Mouse (Mus musculus): ENCODE measurements around the gene Ybx2. TPM values are rescaled to one million over a fixed set of nuclear protein-coding genes. Genes with fewer than 3 reads are reported as not detected.
A peak's percentile ranks its signal among the peaks of the same experiment; 100 is the strongest.
"Not testable (repeated sequence)": the region's sequence is repeated elsewhere in the genome, so short reads cannot be mapped to it uniquely, and the experiment has no call there.

Gene Ybx2
- polyA plus RNA-seq, 1 experiment from 2014 or later = 5.5 TPM

- DNase-seq (ENCODE audit: low spot score) (peak; percentile 96), ATAC-seq (replicated peaks; ENCODE audit: insufficient number of reproducible peaks, low FRiP score, low TSS enrichment, low read depth) (peak; percentile 53)
- Histone ChIP-seq H3K4me3 (ENCODE audit: low read depth, low read length) (peak overlapping the region; percentile 58), H3K27ac (replicated peaks; ENCODE audit: low read depth, low read length) (peak overlapping the region; percentile 87), H3K27me3 (ENCODE audit: control insufficient read depth, insufficient read depth, low read length) (no peaks in the 10 kb centered on the region), H3K9me3 (replicated peaks; ENCODE audit: control insufficient read depth, low read length) (no peaks in the 10 kb centered on the region), H3K4me2 (ENCODE audit: low read depth, low read length) (peak overlapping the region; percentile 69), H3K9ac (replicated peaks; ENCODE audit: low read length) (peak overlapping the region; percentile 80), H3K4me1 (ENCODE audit: control insufficient read depth, insufficient read depth, low read length) (0 out of 2 replicates have a peak, but pooled peaks cover 3% of the 10 kb centered on the region), H3K36me3 (replicated peaks; ENCODE audit: control insufficient read depth, insufficient read depth, low read depth, low read length) (peaks cover 4% of the 10 kb centered on the region)
- WGBS = 0% methylated on average over 14 of the region's 14 CpGs
Measured at GRCm38 (mm10) chr11:69948763-69949150, 13.2 kb downstream of the Ybx2 start.

DNA sequence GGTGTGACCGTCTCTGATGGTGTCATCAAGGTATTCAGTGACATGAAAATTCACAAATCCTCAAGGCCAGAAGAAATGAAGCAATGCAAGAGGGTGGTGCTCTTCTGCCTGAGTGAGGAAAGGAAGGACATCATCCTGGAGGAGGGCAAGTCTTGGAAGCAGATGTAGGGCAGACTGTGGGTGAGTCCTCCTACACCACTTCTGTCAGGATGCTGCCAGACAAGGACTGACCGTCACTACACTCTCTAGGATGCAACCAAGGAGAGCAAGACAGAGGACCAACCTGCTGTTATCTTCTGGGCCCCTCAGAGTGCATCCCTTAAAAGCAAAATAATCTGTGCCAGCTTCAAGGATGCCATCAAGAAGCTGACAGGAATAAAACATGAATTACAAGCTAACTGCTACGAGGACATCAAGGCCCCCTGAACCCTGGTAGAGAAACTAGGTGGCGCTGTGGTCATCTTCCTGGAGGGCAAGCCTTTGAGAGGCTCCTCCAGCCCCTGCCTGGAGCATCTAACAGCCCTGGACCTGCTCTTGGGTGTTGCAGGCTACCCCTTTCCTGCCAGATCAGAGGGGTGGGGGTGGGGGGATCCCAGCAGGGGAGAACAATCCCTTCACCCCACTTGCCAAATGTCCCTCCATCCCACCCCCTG is 15.3 kb downstream of the Ybx2 start:
- H3K4me3 ChIP-seq (ENCODE audit: low read depth, low read length) = no peak overlapping the region
- no peaks in the 10 kb centered on the region for H3K36me3 ChIP-seq (replicated peaks; ENCODE audit: control insufficient read depth, insufficient read depth, low read depth, low read length)
- 40% methylated on average over 4 of the region's 4 CpGs for WGBS
- no peak overlapping the region for H3K27ac ChIP-seq (replicated peaks; ENCODE audit: low read depth, low read length)
- H3K9ac ChIP-seq (replicated peaks; ENCODE audit: low read length) = no peak overlapping the region
- H3K9me3 ChIP-seq (replicated peaks; ENCODE audit: control insufficient read depth, low read length) = no peaks in the 10 kb centered on the region
- no peak overlapping the region for H3K4me2 ChIP-seq (ENCODE audit: low read depth, low read length)
- H3K27me3 ChIP-seq (ENCODE audit: control insufficient read depth, insufficient read depth, low read length) = no peaks in the 10 kb centered on the region
- ATAC-seq (replicated peaks; ENCODE audit: insufficient number of reproducible peaks, low FRiP score, low TSS enrichment, low read depth) (no peak), DNase-seq (ENCODE audit: low spot score) (no peak)
- H3K4me1 ChIP-seq (ENCODE audit: control insufficient read depth, insufficient read depth, low read length) = 0 out of 2 replicates have a peak, but pooled peaks cover 3% of the 10 kb centered on the region

DNA sequence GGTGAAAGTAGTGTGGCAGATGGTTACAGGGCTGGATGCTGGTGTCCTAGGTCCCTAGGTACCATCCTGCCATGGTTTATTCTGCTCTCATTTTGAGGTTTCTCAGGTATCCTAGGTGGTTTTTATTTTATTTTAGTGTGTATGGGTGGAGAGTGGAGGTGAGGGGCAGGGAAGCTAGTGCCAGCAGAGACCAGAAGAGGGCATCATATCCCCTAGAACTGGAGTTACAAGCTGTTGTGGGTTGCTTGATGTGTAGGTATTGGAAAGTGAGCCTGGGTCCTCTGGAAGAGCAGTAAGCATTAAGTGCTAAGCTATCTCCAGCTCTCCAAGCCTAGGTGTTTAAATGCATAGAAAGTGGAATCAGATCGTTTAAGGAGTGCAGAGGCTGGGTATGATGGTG is 16.7 kb downstream of the Ybx2 start:
- Histone ChIP-seq H3K4me1 (ENCODE audit: control insufficient read depth, insufficient read depth, low read length) (0 out of 2 replicates have a peak, but pooled peaks cover under 1% of the 10 kb centered on the region), H3K9me3 (replicated peaks; ENCODE audit: control insufficient read depth, low read length) (no peaks in the 10 kb centered on the region), H3K4me3 (ENCODE audit: low read depth, low read length) (no peak overlapping the region), H3K27ac (replicated peaks; ENCODE audit: low read depth, low read length) (no peak overlapping the region), H3K9ac (replicated peaks; ENCODE audit: low read length) (no peak overlapping the region), H3K36me3 (replicated peaks; ENCODE audit: control insufficient read depth, insufficient read depth, low read depth, low read length) (no peaks in the 10 kb centered on the region), H3K4me2 (ENCODE audit: low read depth, low read length) (no peak overlapping the region), H3K27me3 (ENCODE audit: control insufficient read depth, insufficient read depth, low read length) (no peaks in the 10 kb centered on the region)
- 29% methylated on average over 1 of the region's 1 CpGs for WGBS
- ATAC-seq (replicated peaks; ENCODE audit: insufficient number of reproducible peaks, low FRiP score, low TSS enrichment, low read depth) (no peak), DNase-seq (ENCODE audit: low spot score) (no peak)

- Histone ChIP-seq H3K27ac (replicated peaks; ENCODE audit: low read depth, low read length) (no peak overlapping the region), H3K27me3 (ENCODE audit: control insufficient read depth, insufficient read depth, low read length) (no peaks in the 10 kb centered on the region), H3K9me3 (replicated peaks; ENCODE audit: control insufficient read depth, low read length) (no peaks in the 10 kb centered on the region), H3K4me1 (ENCODE audit: control insufficient read depth, insufficient read depth, low read length) (no peaks in the 10 kb centered on the region), H3K9ac (replicated peaks; ENCODE audit: low read length) (no peak overlapping the region), H3K4me2 (ENCODE audit: low read depth, low read length) (no peak overlapping the region), H3K36me3 (replicated peaks; ENCODE audit: control insufficient read depth, insufficient read depth, low read depth, low read length) (no peaks in the 10 kb centered on the region), H3K4me3 (ENCODE audit: low read depth, low read length) (no peak overlapping the region)
- DNase-seq (ENCODE audit: low spot score) (no peak), ATAC-seq (replicated peaks; ENCODE audit: insufficient number of reproducible peaks, low FRiP score, low TSS enrichment, low read depth) (no peak)
- 66% methylated on average over 11 of the region's 11 CpGs for WGBS
Measured at GRCm38 (mm10) chr11:69953267-69953915, 17.8 kb downstream of the Ybx2 start.

- H3K27ac ChIP-seq (replicated peaks; ENCODE audit: low read depth, low read length); H3K36me3 ChIP-seq (replicated peaks; ENCODE audit: control insufficient read depth, insufficient read depth, low read depth, low read length); H3K9me3 ChIP-seq (replicated peaks; ENCODE audit: control insufficient read depth, low read length); H3K9ac ChIP-seq (replicated peaks; ENCODE audit: low read length); H3K4me3 ChIP-seq (ENCODE audit: low read depth, low read length); DNase-seq (ENCODE audit: low spot score); H3K27me3 ChIP-seq (ENCODE audit: control insufficient read depth, insufficient read depth, low read length); ATAC-seq (replicated peaks; ENCODE audit: insufficient number of reproducible peaks, low FRiP score, low TSS enrichment, low read depth); H3K4me1 ChIP-seq (ENCODE audit: control insufficient read depth, insufficient read depth, low read length); H3K4me2 ChIP-seq (ENCODE audit: low read depth, low read length): not testable (repeated sequence)
- WGBS = 73% methylated on average over 4 of the region's 4 CpGs
Measured at GRCm38 (mm10) chr11:69955618-69956017, 20.0 kb downstream of the Ybx2 start.

- 79% methylated on average over 1 of the region's 1 CpGs for WGBS
Measured at GRCm38 (mm10) chr11:69956218-69956617, 20.6 kb downstream of the Ybx2 start.

DNA sequence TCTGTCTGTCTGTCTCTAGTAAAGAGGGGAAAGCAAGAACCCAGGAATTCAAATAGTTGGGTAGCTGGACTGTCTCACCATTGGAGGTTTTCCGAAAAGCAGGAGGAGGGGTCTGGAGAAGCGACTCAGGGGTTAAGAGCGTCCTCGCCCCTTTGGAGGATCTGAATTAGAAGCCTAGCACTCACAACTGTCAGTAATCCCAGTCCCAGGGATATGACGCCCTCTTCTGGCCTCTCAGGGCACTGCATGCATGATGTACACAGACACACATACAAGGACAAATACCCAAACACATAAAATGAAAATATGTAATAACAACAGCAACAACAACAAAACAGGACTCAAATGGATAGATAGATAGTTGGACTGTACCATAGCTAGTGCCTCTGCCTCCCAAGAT is 25.0 kb downstream of the Ybx2 start:
- H3K27me3 ChIP-seq (ENCODE audit: control insufficient read depth, insufficient read depth, low read length) = peaks cover 26% of the 10 kb centered on the region
- 25% methylated on average over 5 of the region's 5 CpGs for WGBS

More at GRCm38 (mm10) chr11:69956218-69956617, 20.6 kb downstream of the Ybx2 start:
- DNase-seq (ENCODE audit: low spot score) = no peak
- no peak overlapping the region for H3K27ac ChIP-seq (replicated peaks; ENCODE audit: low read depth, low read length)
- no peaks in the 10 kb centered on the region for H3K4me1 ChIP-seq (ENCODE audit: control insufficient read depth, insufficient read depth, low read length)
- no peak overlapping the region for H3K4me2 ChIP-seq (ENCODE audit: low read depth, low read length)
- no peak overlapping the region for H3K9ac ChIP-seq (replicated peaks; ENCODE audit: low read length)
- H3K27me3 ChIP-seq (ENCODE audit: control insufficient read depth, insufficient read depth, low read length) = no peaks in the 10 kb centered on the region
- no peaks in the 10 kb centered on the region for H3K9me3 ChIP-seq (replicated peaks; ENCODE audit: control insufficient read depth, low read length)
- no peaks in the 10 kb centered on the region for H3K36me3 ChIP-seq (replicated peaks; ENCODE audit: control insufficient read depth, insufficient read depth, low read depth, low read length)
- no peak for ATAC-seq (replicated peaks; ENCODE audit: insufficient number of reproducible peaks, low FRiP score, low TSS enrichment, low read depth)
- H3K4me3 ChIP-seq (ENCODE audit: low read depth, low read length) = no peak overlapping the region

GRCm38 (mm10) chr11:69961841-69962240 is 26.2 kb downstream of the Ybx2 start:
- H3K36me3 ChIP-seq (replicated peaks; ENCODE audit: control insufficient read depth, insufficient read depth, low read depth, low read length) = no peaks in the 10 kb centered on the region
- no peak for ATAC-seq (replicated peaks; ENCODE audit: insufficient number of reproducible peaks, low FRiP score, low TSS enrichment, low read depth)
- H3K9me3 ChIP-seq (replicated peaks; ENCODE audit: control insufficient read depth, low read length) = no peaks in the 10 kb centered on the region
- H3K9ac ChIP-seq (replicated peaks; ENCODE audit: low read length) = no peak overlapping the region
- 53% methylated on average over 5 of the region's 5 CpGs for WGBS
- H3K27ac ChIP-seq (replicated peaks; ENCODE audit: low read depth, low read length) = no peak overlapping the region
- peaks cover 3% of the 10 kb centered on the region; the same call in 1 of the 2 replicates for H3K4me1 ChIP-seq (ENCODE audit: control insufficient read depth, insufficient read depth, low read length)
- H3K27me3 ChIP-seq (ENCODE audit: control insufficient read depth, insufficient read depth, low read length) = peaks cover 37% of the 10 kb centered on the region
- no peak overlapping the region for H3K4me3 ChIP-seq (ENCODE audit: low read depth, low read length)
- H3K4me2 ChIP-seq (ENCODE audit: low read depth, low read length) = no peak overlapping the region
- DNase-seq (ENCODE audit: low spot score) = no peak

More for the DNA sequence above, 25.0 kb downstream of the Ybx2 start:
- Histone ChIP-seq H3K4me2 (ENCODE audit: low read depth, low read length) (no peak overlapping the region), H3K9me3 (replicated peaks; ENCODE audit: control insufficient read depth, low read length) (no peaks in the 10 kb centered on the region), H3K4me3 (ENCODE audit: low read depth, low read length) (no peak overlapping the region), H3K36me3 (replicated peaks; ENCODE audit: control insufficient read depth, insufficient read depth, low read depth, low read length) (no peaks in the 10 kb centered on the region), H3K27ac (replicated peaks; ENCODE audit: low read depth, low read length) (no peak overlapping the region), H3K9ac (replicated peaks; ENCODE audit: low read length) (no peak overlapping the region), H3K4me1 (ENCODE audit: control insufficient read depth, insufficient read depth, low read length) (no peaks in the 10 kb centered on the region)
- DNase-seq (ENCODE audit: low spot score) = no peak
- no peak for ATAC-seq (replicated peaks; ENCODE audit: insufficient number of reproducible peaks, low FRiP score, low TSS enrichment, low read depth)

All from embryonic facial prominence, embryonic 11.5 days (tissue).